Mouse (Mus musculus) stomach, embryonic 14.5 days (tissue): ENCODE data around the gene Chchd6. TPM values are rescaled to one million over a fixed set of nuclear protein-coding genes. Genes with fewer than 3 reads are reported as not detected.

Experiments
- ATAC-seq: fragments of 200-750 bp; cut with Nextera tagmentation; 2 replicates; pipeline ENCODE4 v1.8.0; 2017; ENCODE audit warnings: low read depth, moderate TSS enrichment; ENCODE audit not compliant: insufficient number of reproducible peaks, insufficient read depth, low FRiP score
- H3K27ac ChIP-seq: fragments of 300-500 bp; sonication (generic); 2 replicates; pipeline ENCODE4 v1.5.1; 2014; ENCODE audit warnings: mild to moderate bottlenecking, low read length, moderate library complexity, mixed read lengths
- H3K27me3 ChIP-seq: fragments of 300-500 bp; sonication (generic); 2 replicates; pipeline ENCODE4 v1.6.1; 2014; ENCODE audit warnings: low read length, control low read depth, mixed read lengths; ENCODE audit not compliant: control insufficient read depth, insufficient read depth
- H3K36me3 ChIP-seq: fragments of 300-500 bp; sonication (generic); 2 replicates; pipeline ENCODE4 v1.6.1; 2014; ENCODE audit warnings: mild to moderate bottlenecking, control low read depth, low read length, moderate library complexity, mixed read lengths; ENCODE audit not compliant: control insufficient read depth, insufficient read depth
- H3K4me1 ChIP-seq: fragments of 300-500 bp; sonication (generic); 2 replicates; pipeline ENCODE4 v1.6.1; 2014; ENCODE audit warnings: low read length, control low read depth, mixed read lengths; ENCODE audit not compliant: control insufficient read depth, insufficient read depth
- H3K4me2 ChIP-seq: fragments of 300-500 bp; sonication (generic); replicated peaks from 2 replicates; pipeline ENCODE4 v1.6.1; 2014; ENCODE audit warnings: low read depth, low read length, control low read depth
- H3K4me3 ChIP-seq: fragments of 300-500 bp; sonication (generic); 2 replicates; pipeline ENCODE4 v1.5.1; 2014; ENCODE audit warnings: low read depth, low read length, control low read depth
- H3K9ac ChIP-seq: fragments of 300-500 bp; sonication (generic); replicated peaks from 2 replicates; pipeline ENCODE4 v1.6.1; 2014; ENCODE audit warnings: low read depth, mild to moderate bottlenecking, control low read depth, low read length, moderate library complexity, mixed read lengths
- H3K9me3 ChIP-seq: fragments of 300-500 bp; sonication (generic); 2 replicates; pipeline ENCODE4 v1.6.1; 2016; ENCODE audit warnings: low read depth, low read length, control low read depth; ENCODE audit not compliant: control insufficient read depth
- WGBS: fragments of 180-500 bp; shearing (Covaris S2); extraction: QIAGEN DNeasy Blood & Tissue Kit; methylation state at CpG from one replicate; pipeline ENCODE4 v1.1.7; 2014; 5-methylcytosine and 5-hydroxymethylcytosine counted together
- polyA plus RNA-seq: library from polyadenylated mRNA; unstranded; fragments of >200 nt; fragmentation: Nextera tagmentation; extraction: Ambion mirVana; gene quantifications from 2 replicates; pipeline ENCODE4 v1.2.1, GENCODE M21; 2014

Chchd6 gene
- polyA plus RNA-seq, 1 experiment from 2014 or later: 62.0 TPM

DNA sequence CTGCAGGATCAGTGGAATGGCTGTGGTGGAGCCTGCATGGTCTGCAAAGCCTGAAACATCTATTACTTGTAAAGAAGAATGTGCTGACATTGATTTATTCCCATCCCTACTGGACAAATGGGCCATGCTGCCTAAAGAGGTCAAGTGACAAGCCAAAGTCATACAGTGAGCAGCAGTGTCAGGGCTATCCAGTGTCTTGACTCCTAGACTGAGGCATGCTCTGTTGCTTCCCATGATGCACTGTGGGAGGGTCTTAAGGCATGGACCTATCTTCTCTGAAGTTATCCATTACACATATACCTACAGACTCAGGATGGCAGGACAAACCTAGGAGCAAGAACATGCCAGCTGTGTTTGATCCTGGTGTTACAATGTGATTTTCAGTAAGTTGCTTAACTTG lies 175.3 kb downstream of the Chchd6 start:
- no peak overlapping the region for H3K4me3 ChIP-seq
- no peaks in the 10 kb centered on the region for H3K9me3 ChIP-seq
- no peaks in the 10 kb centered on the region for H3K27me3 ChIP-seq
- no peak overlapping the region for H3K27ac ChIP-seq
- ATAC-seq: no peak
- no peak overlapping the region for H3K9ac ChIP-seq
- no peak overlapping the region for H3K4me2 ChIP-seq
- no peaks in the 10 kb centered on the region for H3K36me3 ChIP-seq
- no peaks in the 10 kb centered on the region for H3K4me1 ChIP-seq

DNA sequence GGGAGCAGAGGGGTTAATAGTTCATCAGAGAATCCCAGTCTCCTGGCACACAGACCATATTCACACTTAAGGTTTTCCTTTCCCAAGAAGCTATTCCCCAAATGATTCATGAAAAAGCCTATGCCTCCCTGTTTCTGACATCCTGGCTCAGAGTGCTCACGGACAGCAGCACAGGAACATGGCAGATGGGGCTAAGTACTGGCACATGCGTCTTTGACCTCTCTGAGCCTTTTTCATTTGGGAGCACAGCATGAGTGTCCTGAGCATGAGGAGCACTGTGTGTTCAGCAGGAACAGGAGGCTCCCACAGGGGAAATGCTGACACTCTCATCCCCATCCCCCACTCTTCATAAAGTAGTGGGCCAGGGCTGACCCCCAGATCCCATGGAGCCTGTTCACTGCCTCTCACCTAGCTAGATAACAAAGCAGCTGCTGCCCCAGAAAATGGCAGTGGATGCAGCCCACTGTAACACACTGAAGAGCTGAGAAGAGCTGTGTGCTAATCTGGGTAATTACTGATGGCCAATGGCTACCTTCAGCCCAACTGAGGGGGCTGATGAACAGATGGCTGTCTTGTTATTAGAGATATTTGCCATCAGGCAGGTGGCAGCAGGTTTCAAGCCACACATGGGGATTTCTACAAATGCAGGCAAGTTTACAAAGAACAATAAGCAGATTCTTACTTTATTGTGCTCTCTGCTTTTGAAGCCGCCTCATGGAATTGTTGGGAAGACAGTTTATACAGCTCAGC lies 176.2 kb downstream of the Chchd6 start:
- no peak overlapping the region for H3K27ac ChIP-seq
- 85% methylated on average over 3 of the region's 3 CpGs for WGBS

DNA sequence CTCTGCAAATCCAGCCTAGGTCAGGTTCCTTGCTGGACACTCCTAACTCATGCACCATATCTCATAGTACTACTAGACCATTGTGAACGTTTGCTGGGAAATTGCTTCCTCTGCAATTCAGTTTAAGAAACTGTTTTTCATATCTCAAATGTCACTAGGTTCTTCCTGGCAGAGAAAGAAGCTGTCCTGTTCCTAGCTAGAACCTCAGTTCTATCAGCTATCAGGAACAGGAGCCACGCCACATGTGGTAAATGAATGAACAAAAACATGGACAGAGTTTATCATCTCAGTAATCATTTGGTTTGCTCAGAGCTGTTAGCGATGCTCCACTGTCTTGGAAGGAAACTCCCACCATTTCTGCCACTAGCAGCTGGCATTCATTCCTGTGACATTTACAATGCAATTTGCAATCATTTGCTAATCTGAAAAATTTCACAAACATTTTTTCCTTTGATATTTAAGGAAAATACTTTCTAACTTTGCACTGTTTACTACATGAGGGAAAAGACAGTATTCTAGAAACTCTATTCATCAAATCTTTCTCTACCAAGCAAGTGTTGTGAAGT lies 179.3 kb downstream of the Chchd6 start:
- H3K9ac ChIP-seq: no peak overlapping the region
- ATAC-seq: no peak
- H3K36me3 ChIP-seq: no peaks in the 10 kb centered on the region
- no peak overlapping the region for H3K4me3 ChIP-seq
- H3K9me3 ChIP-seq: no peaks in the 10 kb centered on the region
- no peak overlapping the region for H3K27ac ChIP-seq
- no peaks in the 10 kb centered on the region for H3K4me1 ChIP-seq
- H3K4me2 ChIP-seq: no peak overlapping the region
- no peaks in the 10 kb centered on the region for H3K27me3 ChIP-seq
- WGBS: 69% methylated on average over 3 of the region's 3 CpGs

More for the DNA sequence above, 176.2 kb downstream of the Chchd6 start:
- Histone ChIP-seq H3K4me2 (no peak overlapping the region), H3K4me3 (no peak overlapping the region), H3K9me3 (no peaks in the 10 kb centered on the region), H3K4me1 (no peaks in the 10 kb centered on the region), H3K9ac (no peak overlapping the region), H3K36me3 (no peaks in the 10 kb centered on the region), H3K27me3 (no peaks in the 10 kb centered on the region)
- no peak for ATAC-seq

DNA sequence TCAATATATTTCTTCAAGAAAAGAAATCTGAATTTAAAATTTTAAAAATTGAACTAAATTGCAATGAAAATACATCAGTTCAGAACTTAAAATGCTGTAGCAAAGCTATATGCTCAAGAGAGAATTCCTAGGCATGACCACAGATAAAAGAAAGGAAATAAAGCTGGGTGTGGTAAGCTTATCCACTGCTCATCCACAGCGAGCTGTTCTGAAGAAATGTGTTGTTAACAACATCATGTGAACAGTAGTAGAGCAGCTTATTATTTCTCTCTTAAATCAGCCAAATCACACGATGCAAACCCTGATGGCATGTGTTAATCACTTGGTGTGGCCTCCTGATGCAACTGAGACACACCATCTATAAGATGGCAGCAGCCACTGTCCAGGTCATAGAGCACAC lies 180.4 kb downstream of the Chchd6 start:
- no peaks in the 10 kb centered on the region for H3K4me1 ChIP-seq
- H3K9me3 ChIP-seq: no peaks in the 10 kb centered on the region
- H3K36me3 ChIP-seq: no peaks in the 10 kb centered on the region
- no peak overlapping the region for H3K4me3 ChIP-seq
- no peaks in the 10 kb centered on the region for H3K27me3 ChIP-seq
- WGBS: 81% methylated on average over 2 of the region's 2 CpGs
- ATAC-seq: no peak
- H3K4me2 ChIP-seq: no peak overlapping the region
- no peak overlapping the region for H3K27ac ChIP-seq
- no peak overlapping the region for H3K9ac ChIP-seq

DNA sequence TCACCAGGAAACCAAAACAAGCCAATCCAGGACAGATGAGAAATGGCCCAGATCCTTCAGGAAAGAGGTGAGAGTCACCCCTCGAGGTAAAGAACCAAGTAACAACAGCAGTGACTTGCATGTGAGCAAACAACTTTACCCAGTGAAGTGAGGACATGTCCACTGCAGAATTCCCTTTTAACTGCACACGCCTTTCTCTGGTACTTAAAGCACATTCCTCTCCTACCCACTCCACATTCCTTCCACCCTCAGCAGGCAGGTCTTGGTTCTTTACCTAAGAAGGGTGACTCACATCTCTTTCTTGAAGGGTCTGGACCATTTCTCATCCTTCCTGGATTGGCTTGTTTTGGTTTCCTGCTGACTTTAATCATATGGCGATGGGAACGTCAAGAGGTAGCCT lies 181.3 kb downstream of the Chchd6 start:
- Histone ChIP-seq H3K36me3 (no peaks in the 10 kb centered on the region), H3K27me3 (no peaks in the 10 kb centered on the region), H3K9ac (no peak overlapping the region), H3K4me2 (no peak overlapping the region), H3K4me3 (no peak overlapping the region), H3K4me1 (no peaks in the 10 kb centered on the region), H3K9me3 (no peaks in the 10 kb centered on the region), H3K27ac (no peak overlapping the region)
- ATAC-seq: no peak
- 56% methylated on average over 4 of the region's 4 CpGs for WGBS

DNA sequence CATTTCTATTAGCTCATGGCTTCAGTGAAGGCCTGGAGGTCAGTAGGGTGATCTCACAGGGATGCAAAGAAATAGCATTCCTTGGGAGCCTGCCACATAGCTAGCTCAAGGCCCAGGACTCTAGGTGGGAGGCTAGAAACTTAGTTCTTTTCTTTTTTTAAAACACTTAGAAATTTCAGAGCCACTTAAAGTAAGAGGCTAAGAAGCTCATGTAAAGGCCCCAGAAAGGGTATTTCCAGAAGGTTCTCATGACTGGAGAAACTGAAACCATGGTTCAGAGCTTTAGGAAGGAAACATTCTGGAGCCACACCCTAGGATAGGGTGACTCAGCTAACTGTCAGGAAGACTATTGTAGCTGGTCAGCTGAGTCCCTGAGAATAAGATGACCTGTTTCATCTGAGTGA lies 182.0 kb downstream of the Chchd6 start:
- Histone ChIP-seq H3K4me1 (no peaks in the 10 kb centered on the region), H3K27me3 (no peaks in the 10 kb centered on the region), H3K9ac (no peak overlapping the region), H3K4me2 (no peak overlapping the region), H3K36me3 (no peaks in the 10 kb centered on the region), H3K27ac (no peak overlapping the region), H3K9me3 (no peaks in the 10 kb centered on the region), H3K4me3 (no peak overlapping the region)
- ATAC-seq: no peak

DNA sequence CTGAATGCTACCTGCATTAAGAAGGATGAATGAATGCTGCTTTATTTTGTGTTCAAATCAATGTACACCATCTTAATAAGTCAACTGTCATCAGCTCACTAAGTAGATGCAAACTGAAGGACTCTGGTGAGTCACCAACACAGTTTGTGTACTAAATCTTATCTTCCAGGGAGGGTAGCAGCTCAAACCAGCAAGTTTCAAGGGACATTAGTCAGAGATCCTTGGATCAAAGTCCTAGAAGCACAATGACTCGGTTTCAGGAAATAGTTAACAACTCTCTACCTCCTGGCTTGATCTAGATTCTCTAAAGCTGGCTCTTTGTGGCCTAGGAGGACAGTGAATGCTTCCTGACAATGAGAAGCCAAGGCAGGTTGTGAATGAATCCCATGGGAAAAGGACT lies 182.9 kb downstream of the Chchd6 start:
- Histone ChIP-seq H3K4me1 (no peaks in the 10 kb centered on the region), H3K4me3 (no peak overlapping the region), H3K27me3 (no peaks in the 10 kb centered on the region), H3K27ac (no peak overlapping the region), H3K4me2 (no peak overlapping the region), H3K36me3 (no peaks in the 10 kb centered on the region), H3K9ac (no peak overlapping the region), H3K9me3 (no peaks in the 10 kb centered on the region)
- no peak for ATAC-seq
- WGBS: 67% methylated on average over 1 of the region's 1 CpGs

DNA sequence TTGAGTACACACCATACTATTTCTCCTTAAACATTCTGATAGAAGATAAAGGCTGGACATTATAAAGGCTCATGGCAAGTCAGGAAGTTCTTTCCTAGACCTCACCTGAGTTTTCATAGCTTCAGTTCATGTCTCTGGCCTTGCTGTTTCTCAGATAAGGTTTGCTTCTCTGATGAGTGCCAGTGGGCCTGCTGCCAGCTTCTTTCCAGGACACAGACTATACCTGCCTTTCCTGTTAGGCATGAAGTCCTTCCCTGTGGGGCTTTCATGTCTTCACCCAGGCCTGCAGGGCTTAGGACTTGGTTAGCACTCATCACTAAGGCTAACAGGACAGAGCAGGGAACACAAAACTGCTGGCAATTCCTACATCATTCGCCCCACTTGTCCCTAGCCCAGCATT lies 186.4 kb downstream of the Chchd6 start:
- Histone ChIP-seq H3K27ac (no peak overlapping the region), H3K4me1 (no peaks in the 10 kb centered on the region), H3K9me3 (no peaks in the 10 kb centered on the region), H3K4me2 (no peak overlapping the region), H3K4me3 (no peak overlapping the region), H3K27me3 (no peaks in the 10 kb centered on the region), H3K9ac (no peak overlapping the region), H3K36me3 (no peaks in the 10 kb centered on the region)
- ATAC-seq: no peak
- WGBS: 82% methylated on average over 1 of the region's 1 CpGs

DNA sequence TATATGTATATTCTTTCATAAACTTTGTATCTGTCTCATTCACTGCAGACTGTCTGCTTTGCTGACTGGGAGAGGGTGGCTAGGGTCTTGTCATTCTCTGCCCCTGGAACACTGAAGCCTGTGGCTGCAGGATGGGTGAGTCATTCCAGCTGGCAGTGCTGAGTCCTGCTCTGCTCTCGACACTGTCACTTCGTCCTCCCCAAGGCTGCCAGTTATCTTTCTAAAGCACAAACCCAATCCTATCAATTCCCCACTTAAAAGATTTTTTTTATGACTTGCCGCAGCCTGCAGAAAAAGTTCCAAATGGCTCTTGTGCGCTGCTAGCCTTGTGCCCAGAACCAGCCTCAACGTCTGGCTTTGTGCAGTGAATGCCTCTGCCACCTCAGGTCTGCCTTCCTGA lies 187.2 kb downstream of the Chchd6 start:
- no peaks in the 10 kb centered on the region for H3K27me3 ChIP-seq
- no peak overlapping the region for H3K4me2 ChIP-seq
- H3K9ac ChIP-seq: no peak overlapping the region
- H3K36me3 ChIP-seq: no peaks in the 10 kb centered on the region
- H3K27ac ChIP-seq: no peak overlapping the region
- WGBS: 66% methylated on average over 5 of the region's 5 CpGs
- no peaks in the 10 kb centered on the region for H3K9me3 ChIP-seq
- H3K4me3 ChIP-seq: no peak overlapping the region
- ATAC-seq: no peak
- H3K4me1 ChIP-seq: no peaks in the 10 kb centered on the region
